8 mouse cellular contexts compared by ENCODE assay signal in the genomic region with DNA sequence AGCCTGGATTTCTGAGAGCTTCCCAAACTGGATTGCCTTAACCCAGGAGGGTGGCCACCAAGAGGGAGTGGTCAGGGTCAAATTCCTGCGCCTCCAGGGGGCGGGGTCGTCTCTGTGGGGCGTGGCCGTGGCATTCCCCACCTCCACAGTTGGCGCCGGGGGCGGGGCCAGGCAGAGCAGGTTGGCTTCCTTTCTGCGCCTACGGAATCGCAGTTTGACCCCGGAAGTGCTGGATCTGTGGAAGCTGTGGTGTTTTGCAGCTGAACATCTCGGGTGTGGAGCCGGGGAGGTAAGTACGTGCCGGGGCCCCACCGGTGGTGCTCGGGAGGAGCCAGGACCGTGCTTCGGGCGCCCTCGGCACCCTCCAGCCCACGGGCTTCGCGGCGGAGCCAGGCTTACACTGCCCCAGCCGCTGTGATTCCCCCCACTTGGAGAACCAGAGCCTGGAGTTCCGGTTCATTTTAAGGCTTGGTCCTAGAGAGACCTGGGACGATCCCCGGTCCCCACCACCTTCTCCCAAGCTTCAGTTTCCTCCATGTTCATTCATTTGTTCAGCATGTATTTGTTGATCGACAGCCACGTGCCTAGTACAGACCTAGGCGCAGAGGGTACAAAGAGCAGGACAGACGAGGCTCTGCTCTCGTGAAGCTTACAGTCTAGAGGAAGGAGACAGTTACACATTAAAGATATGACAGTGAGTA. TPM values are rescaled to one million over a fixed set of nuclear protein-coding genes. Genes with fewer than 3 reads are reported as not detected.
A peak's percentile ranks its signal among the peaks of the same experiment; 100 is the strongest.
DNase-seq lines count a peak whose midpoint lies in the region; ATAC-seq lines count a peak whose summit lies in the region.

A gene (plus strand): TSS at position 214 of the 701 bp plus-strand sequence.

- intact Hi-C loops in gastrocnemius, postnatal 14 days (cut with DNase I; ENCODE audit: low total_unique reads), result no loop called here
- intact Hi-C loops in left cerebral cortex, postnatal 10 days (cut with DNase I), result no loop called here

- peak; percentile 96 for DNase-seq in adipocyte (ENCODE audit: low spot score)
- peak; percentile 94 for DNase-seq in embryo, embryonic 10 days (ENCODE audit: low spot score)
- peak; percentile 97 for DNase-seq in gastrocnemius, postnatal 14 days
- peak; percentile 81 to 95 for DNase-seq in left cerebral cortex, postnatal 10 days (ENCODE audit: extremely low spot score in 1 of 2, low spot score in 2 of 2)
- peak; percentile 86 for DNase-seq in right cerebral cortex, postnatal 25 days
- DNase-seq in urinary bladder, postnatal 4 days (ENCODE audit: low spot score in 2 of 2), result peak; percentile 94 to 97

- ATAC-seq in inflammation-experienced regulatory T-cells, adult 6 months, result peak; percentile 96
- ATAC-seq in megakaryocyte-erythroid progenitor cell, adult 5-6 weeks (replicated peaks; ENCODE audit: low FRiP score, low TSS enrichment, poor library complexity, severe bottlenecking), result peak; percentile 95

RNA-seq across cellular contexts. Expression of the gene that starts here (rescaled TPM):
- total RNA-seq in gastrocnemius, postnatal 14 days (2021), result 10 to 100 TPM; 13.1 to 13.7 TPM
- 10 to 100 TPM; 31.0 to 32.0 (median 31.7) TPM for polyA plus RNA-seq in inflammation-experienced regulatory T-cells, adult 6 months (2017; shearing (Covaris generic))
- 10 to 100 TPM; 20.3 to 21.2 TPM for total RNA-seq in left cerebral cortex, postnatal 10 days (2021)
- total RNA-seq in megakaryocyte-erythroid progenitor cell, adult 5-6 weeks (2014; fragmentation: Nextera tagmentation), result 29.8 and 44.7 TPM in 2 replicates
- 20.7 and 22.6 TPM in 2 replicates for total RNA-seq in megakaryocyte-erythroid progenitor cell, adult 5-6 weeks (2017)

Comparison
In these comparisons a context has a peak if more than half of its experiments do, and no peak if none do; other contexts are left out.
1. Peak in every context shown above with its lines: DNase-seq and ATAC-seq.